Mouse (Mus musculus) embryonic fibroblast, embryonic 13.5 days (primary cell): ENCODE data around the gene Psma3.

Experiments
- CTCF ChIP-seq: IDR thresholded peaks from 2 replicates; pipeline ENCODE4 v1.5.1; 2011; ENCODE audit warnings: mild to moderate bottlenecking, control low read depth, low read length, moderate library complexity, borderline replicate concordance; ENCODE audit not compliant: insufficient read depth
- POLR2A ChIP-seq: IDR thresholded peaks from 2 replicates; pipeline ENCODE4 v1.6.1; 2011; ENCODE audit warnings: low read depth, mild to moderate bottlenecking, control low read depth, low read length, moderate library complexity

- TF ChIP-seq CTCF: no peak
- no peak for TF ChIP-seq POLR2A
Measured at GRCm38 (mm10) chr12:71035826-71036225, 61.4 kb downstream of the Psma3 start.
